Mouse (Mus musculus) left cerebral cortex, postnatal 4 days (tissue): ENCODE data around the gene Irgc1. TPM values are rescaled to one million over a fixed set of nuclear protein-coding genes. Genes with fewer than 3 reads are reported as not detected.

Experiments used
- total RNA-seq, 2 experiments: library from RNA; stranded (reverse); gene quantifications; 2 replicates each; pipeline ENCODE4 v1.2.3; 2021

The Irgc1 gene
- total RNA-seq, 2 experiments from 2014 or later: not detected

Other genes with a start within 250 kb of the Irgc1 start
- gene Zfp111, start 240.9 kb downstream of the Irgc1 start, total RNA-seq: 10 to 100 TPM; 10.1 to 12.0 TPM
- 1 to 10 TPM; 6.1 to 6.3 TPM for gene Zfp109, start 214.7 kb downstream of the Irgc1 start, total RNA-seq
- 1 to 10 TPM; 6.4 to 7.3 TPM for gene Zfp108, start 197.5 kb downstream of the Irgc1 start, total RNA-seq
- 1 to 10 TPM; 8.3 TPM for gene Zfp93, start 181.9 kb downstream of the Irgc1 start, total RNA-seq
- 10 to 100 TPM; 26.4 to 28.8 TPM for gene Zfp61, start 151.1 kb downstream of the Irgc1 start, total RNA-seq
- gene Zfp94, start 135.6 kb downstream of the Irgc1 start, total RNA-seq: 10 to 100 TPM; 12.3 to 13.4 TPM
- under 1 TPM in 1 of 2 experiments, not detected in 1; 0.46 TPM for gene Tescl, start 118.4 kb downstream of the Irgc1 start, total RNA-seq
- not detected for gene Lypd5, start 103.1 kb downstream of the Irgc1 start, total RNA-seq
- gene Kcnn4, start 82.0 kb downstream of the Irgc1 start, total RNA-seq: under 1 TPM; 0.34 to 0.48 TPM
- 10 to 100 TPM; 42.0 to 43.2 TPM for gene Smg9, start 52.7 kb downstream of the Irgc1 start, total RNA-seq
- gene Plaur, start 10.2 kb upstream of the Irgc1 start, total RNA-seq: 1 to 10 TPM; 1.0 to 1.2 TPM
- gene Cadm4, start 29.7 kb upstream of the Irgc1 start, total RNA-seq: 100 to 1,000 TPM; 332 to 353 TPM
- gene Zfp428, start 54.7 kb upstream of the Irgc1 start, total RNA-seq: 100 to 1,000 TPM; 105 to 108 TPM
- gene AC161166.1, start 60.2 kb upstream of the Irgc1 start, total RNA-seq: not detected
- 100 to 1,000 TPM; 118 to 120 TPM for gene Irgq, start 78.4 kb upstream of the Irgc1 start, total RNA-seq
- gene Pinlyp, start 93.8 kb upstream of the Irgc1 start, total RNA-seq: under 1 TPM in 1 of 2 experiments, not detected in 1; 0.48 TPM
- 10 to 100 TPM; 48.8 to 49.3 TPM for gene Xrcc1, start 94.0 kb upstream of the Irgc1 start, total RNA-seq
- gene Ethe1, start 135.2 kb upstream of the Irgc1 start, total RNA-seq: 10 to 100 TPM; 16.1 to 17.5 TPM
- gene Zfp575, start 135.3 kb upstream of the Irgc1 start, total RNA-seq: 10 to 100 TPM; 11.7 to 13.0 TPM
- under 1 TPM; 0.48 to 0.72 TPM for gene Phldb3, start 158.5 kb upstream of the Irgc1 start, total RNA-seq
- gene Lypd3, start 184.3 kb upstream of the Irgc1 start, total RNA-seq: under 1 TPM; 0.68 to 0.77 TPM
- gene Tex101, start 224.4 kb upstream of the Irgc1 start, total RNA-seq: not detected